Mouse (Mus musculus): Measurements from ENCODE around the gene Clcnkb. TPM values are rescaled to one million over a fixed set of nuclear protein-coding genes. Genes with fewer than 3 reads are reported as not detected.

The Clcnkb gene
- not detected in 2 replicates for polyA plus RNA-seq (2012; rRNA removed)

DNA sequence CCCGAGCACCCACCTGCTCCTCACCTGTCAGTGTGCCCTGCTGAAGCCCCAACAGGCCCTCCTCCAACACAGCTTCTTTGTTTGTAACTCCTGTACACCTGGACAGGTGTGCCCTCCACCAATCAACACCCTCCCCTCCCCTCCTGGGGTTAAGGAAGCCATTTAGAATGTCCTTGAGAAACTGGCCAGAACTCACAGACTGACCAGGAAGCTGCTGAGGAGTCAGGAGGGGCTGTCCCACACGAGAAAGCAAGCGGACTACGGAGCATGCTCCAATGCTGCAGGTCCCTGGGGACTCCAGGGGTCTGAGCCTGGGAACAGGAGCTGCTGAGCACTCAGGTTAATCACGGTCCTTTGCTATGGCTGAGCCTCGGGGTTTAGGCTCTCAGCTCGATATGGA, at the start of gene Clcnkb:
TSS of gene Clcnkb (minus strand) at position 91 of the 400 bp plus-strand sequence.

DNA sequence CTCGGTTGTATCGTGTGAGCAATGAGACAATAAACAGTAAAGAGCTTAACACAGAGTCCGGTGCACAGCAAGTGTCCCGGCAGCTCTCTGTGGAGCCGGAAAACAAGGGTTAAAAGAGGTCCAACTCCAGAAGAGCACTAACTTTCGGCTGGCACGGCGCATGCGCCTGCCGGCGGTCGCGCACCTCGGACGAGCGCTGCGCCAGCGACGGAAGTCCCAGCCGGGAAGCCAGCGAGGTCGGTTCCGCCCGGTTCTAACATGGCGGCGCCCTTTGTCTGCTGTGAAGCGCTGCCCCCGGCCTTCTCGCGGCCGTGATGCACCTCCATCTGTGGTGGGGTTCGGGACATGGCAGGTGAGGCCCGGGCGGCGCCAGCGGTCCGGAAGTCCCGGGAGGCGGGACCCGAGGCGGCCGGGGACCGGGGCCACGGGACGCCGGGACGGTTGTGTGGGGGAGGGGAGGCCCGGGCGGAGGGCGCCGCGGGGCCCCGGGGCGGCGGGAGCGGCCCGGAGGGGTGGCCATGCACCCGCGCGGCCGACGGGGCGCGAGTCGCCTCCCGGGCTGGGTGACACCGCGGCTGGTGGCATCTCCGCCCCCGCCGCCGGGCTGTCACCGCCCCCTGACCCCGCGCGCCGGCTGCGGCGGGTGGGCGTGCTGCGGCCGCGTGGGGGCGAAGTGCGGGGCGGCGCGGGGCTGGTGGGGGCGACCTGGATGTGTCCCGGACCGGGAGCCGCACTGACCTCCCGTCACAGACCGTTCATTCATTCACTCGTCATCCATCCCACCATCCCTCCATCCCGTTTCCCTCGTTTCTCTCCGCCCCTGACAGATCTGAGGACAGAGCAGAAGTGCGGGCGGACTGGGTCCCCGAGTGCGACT, 28.9 kb upstream of the Clcnkb start, which contains the start of gene Zbtb17:
TSS of gene Zbtb17 (plus strand) at position 204 of the 877 bp plus-strand sequence.

DNA sequence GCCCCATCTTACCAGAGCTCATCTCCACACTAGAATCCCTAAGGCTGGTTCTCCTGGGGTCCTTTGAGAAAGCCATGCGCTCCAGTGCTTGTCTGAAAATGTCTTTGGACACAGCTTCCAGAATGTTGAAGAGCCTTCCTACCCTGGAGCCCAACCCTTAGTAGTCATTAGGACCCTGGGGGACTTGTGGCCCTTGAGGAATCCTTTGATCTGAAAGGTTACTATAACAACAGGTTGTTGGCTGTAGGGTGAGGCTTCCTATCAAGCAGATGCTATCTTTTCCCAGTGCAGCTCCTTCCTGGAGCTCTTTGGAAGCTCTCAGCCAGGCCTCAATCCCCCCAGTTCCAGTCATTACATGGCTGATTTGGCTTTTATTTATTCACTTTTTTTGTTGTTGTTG, 20.2 kb upstream of the Clcnkb start, which contains the start of gene Srarp:
TSS of gene Srarp (minus strand) at position 132 of the 400 bp plus-strand sequence.

DNA sequence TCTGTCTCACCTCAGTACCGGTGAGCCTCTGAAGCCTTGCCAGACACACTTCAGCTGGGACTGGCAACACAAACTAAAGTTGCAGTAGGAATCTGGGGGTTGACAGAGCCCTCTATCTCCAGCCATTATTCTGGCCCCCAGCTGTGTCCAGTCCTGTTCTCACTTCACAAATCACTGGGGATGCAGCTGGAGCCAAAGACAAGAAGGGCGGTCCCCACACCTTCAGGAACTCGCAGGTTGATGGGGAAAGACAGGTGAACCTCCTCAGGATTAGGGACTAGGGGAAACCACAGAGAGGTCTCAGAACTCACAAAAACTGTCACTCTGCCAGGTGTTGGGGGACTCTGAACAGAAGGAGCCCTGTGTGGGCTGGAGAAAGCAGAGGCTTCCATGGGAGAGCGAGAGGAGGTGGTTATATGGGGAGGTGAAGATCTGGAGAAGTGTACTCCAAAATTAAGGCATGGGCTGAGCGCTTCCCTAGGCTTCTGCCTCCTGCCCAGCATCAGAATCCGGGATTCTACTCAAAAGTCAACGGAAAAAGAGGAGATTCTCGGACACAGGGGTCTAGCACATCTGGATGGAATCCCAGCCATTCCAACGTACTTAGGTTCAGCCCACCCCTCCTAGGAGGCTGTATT, 4.5 kb upstream of the Clcnkb start, which contains the start of gene Hspb7:
TSS of gene Hspb7 (plus strand) at position 588 of the 638 bp plus-strand sequence.

DNA sequence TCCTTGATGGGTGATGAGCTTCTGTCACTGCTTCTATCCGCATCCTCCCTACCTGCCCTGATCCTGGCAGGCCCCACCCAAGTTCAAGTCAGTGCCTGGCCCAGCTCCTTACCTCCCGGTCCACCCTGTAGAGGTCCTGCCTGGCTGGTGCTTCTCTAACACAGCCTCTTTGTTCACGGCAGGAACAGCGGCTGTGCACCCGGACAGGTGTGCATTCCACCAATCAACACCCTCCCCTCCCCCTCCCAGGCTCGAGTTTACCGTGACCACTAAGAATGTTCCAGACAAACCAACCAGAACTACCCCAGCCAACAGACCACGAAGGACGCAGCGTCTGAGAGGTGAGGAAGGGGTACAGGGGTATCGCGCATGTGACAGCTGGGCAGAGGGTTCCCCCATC, 17.3 kb downstream of the Clcnkb start, which contains the start of gene Clcnka:
TSS of gene Clcnka (minus strand) at position 180 of the 400 bp plus-strand sequence.

GRCm38 (mm10) chr4:141367997-141368791, 47.6 kb downstream of the Clcnkb start, which contains the start of gene Fam131c:
TSS of gene Fam131c (plus strand) at chr4:141368220.

Other genes with a start within 250 kb of the Clcnkb start
- 3.8 and 4.5 TPM in 2 replicates for gene Rsg1, start 202.1 kb downstream of the Clcnkb start, polyA plus RNA-seq (2012; rRNA removed)
- gene Arhgef19, start 176.5 kb downstream of the Clcnkb start, polyA plus RNA-seq (2012; rRNA removed) = 25.2 and 27.8 TPM in 2 replicates
- 11.6 and 14.6 TPM in 2 replicates for gene Epha2, start 114.8 kb downstream of the Clcnkb start, polyA plus RNA-seq (2012; rRNA removed)
- gene Fam131c, start 47.8 kb downstream of the Clcnkb start, polyA plus RNA-seq (2012; rRNA removed) = 4.6 and 6.3 TPM in 2 replicates
- gene Clcnka, start 17.3 kb downstream of the Clcnkb start, polyA plus RNA-seq (2012; rRNA removed) = not detected in 2 replicates
- 15.4 and 16.0 TPM in 2 replicates for gene Hspb7, start 4.8 kb upstream of the Clcnkb start, polyA plus RNA-seq (2012; rRNA removed)
- 1.9 and 2.3 TPM in 2 replicates for gene Srarp, start 20.1 kb upstream of the Clcnkb start, polyA plus RNA-seq (2012; rRNA removed)
- 61.4 and 64.3 TPM in 2 replicates for gene Zbtb17, start 28.6 kb upstream of the Clcnkb start, polyA plus RNA-seq (2012; rRNA removed)
- gene Spen, start 122.6 kb upstream of the Clcnkb start, polyA plus RNA-seq (2012; rRNA removed) = 21.1 and 26.2 TPM in 2 replicates
- gene Fblim1, start 190.1 kb upstream of the Clcnkb start, polyA plus RNA-seq (2012; rRNA removed) = 38.7 and 43.2 TPM in 2 replicates
- 2.5 and 2.9 TPM in 2 replicates for gene Tmem82, start 202.6 kb upstream of the Clcnkb start, polyA plus RNA-seq (2012; rRNA removed)
- gene Slc25a34, start 207.8 kb upstream of the Clcnkb start, polyA plus RNA-seq (2012; rRNA removed) = 5.1 and 5.5 TPM in 2 replicates
- gene Plekhm2, start 248.9 kb upstream of the Clcnkb start, polyA plus RNA-seq (2012; rRNA removed) = 69.2 and 81.9 TPM in 2 replicates